Mouse (Mus musculus): ENCODE measurements around the gene Max.

Gene Max

DNA sequence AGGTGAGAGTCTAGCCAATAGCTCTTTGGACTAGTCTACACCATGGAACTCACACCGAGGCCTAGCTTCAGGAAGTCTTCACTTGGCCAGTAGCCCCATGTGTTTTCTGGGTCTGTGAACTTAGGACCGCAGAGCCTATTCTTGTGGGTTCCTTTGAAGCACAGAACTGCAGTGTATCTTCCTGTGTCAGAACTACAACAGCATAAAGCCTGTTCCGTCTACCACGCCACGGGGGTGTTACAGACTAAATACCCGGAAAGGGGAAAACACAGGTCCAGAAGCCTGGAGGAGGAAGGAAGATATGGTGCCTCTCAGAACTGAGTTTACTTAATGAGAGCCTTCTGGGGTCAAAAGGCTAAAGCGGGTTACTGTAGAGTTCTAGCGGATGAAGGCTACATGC is 38.9 kb downstream of the Max start:
- no peak for DNase-seq (ENCODE audit: extremely low spot score, low spot score)

- DNase-seq (ENCODE audit: extremely low spot score, low spot score), result no peak
Observed at GRCm38 (mm10) chr12:76920990-76921389, 41.0 kb downstream of the Max start.

GRCm38 (mm10) chr12:76920398-76920797 is 41.6 kb downstream of the Max start:
- no peak for DNase-seq (ENCODE audit: extremely low spot score, low spot score)

DNA sequence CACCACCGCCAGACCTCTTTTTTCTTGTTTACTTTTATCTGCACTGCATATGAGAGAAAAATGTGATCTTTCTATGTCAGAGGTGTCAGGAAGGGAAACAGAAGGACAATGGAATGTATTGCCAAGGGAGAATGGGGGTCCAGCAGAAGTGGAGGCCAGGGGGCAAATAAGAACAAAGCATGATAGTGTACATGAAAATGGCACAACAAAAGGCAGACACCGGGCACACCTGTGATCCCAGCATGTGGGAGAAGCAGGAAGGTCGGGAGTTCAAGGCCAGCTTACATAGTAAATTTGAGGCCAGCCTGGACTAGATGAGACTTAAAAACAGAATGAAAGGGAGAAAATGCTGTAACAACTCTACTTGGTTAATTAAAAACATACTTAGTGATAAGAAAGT is 43.1 kb downstream of the Max start:
- DNase-seq (ENCODE audit: extremely low spot score, low spot score), result no peak

DNA sequence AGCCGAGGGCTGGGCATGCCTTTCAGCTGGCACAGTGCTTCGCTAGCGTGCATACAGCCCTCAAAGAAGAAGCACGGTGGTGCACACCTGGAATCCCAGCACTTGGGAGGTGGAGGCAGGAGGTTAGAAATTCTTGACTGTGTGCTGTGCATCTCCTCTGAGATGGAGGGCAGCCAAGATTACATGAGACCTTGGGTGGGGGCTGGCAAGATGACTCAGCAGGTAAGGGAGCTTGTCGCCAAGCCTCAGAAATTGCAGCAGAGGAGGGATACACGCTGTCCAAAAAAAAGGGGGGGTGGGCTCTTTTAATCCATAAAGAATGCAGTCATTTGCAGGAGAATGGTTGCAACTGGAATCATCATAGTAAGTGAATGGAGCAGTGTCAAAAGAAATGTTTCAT is 43.9 kb downstream of the Max start:
- DNase-seq (ENCODE audit: extremely low spot score, low spot score), result no peak

GRCm38 (mm10) chr12:76916163-76916562 is 45.8 kb downstream of the Max start:
- DNase-seq (ENCODE audit: extremely low spot score, low spot score), result no peak

DNA sequence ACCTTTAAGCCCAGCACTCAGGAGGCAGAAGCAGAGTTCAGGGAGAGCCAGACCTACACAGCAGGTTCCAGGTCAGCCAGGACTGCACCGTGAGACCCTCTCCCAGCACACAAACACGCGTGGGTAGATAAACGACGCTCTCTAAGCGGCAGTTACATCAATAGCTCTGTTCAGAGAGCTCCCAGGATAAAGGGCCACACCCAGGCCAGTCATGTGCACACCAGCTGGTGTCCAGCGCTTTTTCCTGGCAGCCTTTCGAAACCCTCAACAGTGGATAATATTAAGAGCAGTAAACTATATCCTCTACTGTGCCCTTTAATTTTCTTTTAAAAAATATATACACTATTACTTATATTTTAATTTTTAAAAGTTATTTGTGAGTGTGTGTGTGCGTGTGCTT is 49.8 kb downstream of the Max start:
- no peak for DNase-seq (ENCODE audit: extremely low spot score, low spot score)

DNA sequence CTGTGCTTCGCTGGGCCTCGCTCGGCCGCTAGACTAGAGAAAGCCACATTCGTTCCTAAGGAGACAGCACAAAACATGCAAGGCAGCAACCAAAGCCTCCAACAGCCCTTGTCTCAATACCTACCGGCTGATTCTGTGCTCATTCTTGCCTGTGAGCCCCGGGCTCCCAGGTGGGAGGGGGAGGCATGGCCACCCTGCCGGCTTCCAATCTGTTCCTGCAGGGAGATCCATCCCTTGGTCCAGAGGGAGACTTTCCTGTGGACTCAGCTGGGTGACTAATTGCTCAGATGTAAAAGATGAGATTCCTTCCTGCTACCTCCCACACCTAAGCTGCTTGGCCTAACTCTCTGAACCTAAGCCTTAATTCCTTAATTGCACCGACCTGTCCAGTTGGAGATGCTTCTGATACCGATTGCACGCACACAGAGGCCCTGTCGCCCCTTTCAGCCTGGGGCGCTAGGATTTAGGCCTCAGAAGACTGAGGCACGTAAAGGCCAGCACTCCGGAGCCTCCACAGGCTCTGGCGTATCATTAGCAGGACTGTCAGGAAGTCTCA is 50.8 kb downstream of the Max start:
- DNase-seq (ENCODE audit: extremely low spot score, low spot score), result no peak

- no peak for DNase-seq (ENCODE audit: extremely low spot score, low spot score)
Observed at GRCm38 (mm10) chr12:76910258-76910940, 51.6 kb downstream of the Max start.

GRCm38 (mm10) chr12:76909218-76909617 is 52.8 kb downstream of the Max start:
- DNase-seq (ENCODE audit: extremely low spot score, low spot score), result no peak

DNA sequence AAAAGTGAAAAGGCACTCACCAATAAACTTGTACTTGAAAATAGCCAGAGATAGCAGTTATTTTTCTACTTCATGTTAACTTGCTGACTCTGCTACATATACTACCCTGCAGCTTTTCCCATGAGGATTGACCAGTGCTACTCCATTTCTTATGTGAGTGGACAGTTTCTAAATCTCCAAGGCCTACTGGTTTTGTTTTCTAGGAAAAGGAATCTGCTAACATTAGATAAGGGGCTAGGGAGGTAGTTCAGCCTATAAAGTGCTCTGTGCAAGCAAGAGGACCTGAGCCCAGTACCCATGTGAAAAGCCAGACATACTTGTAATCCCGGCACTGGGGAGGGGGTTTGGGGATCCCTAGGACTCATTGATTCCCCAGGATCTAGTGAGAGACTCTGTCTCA is 55.7 kb downstream of the Max start:
- no peak for DNase-seq (ENCODE audit: extremely low spot score, low spot score)

DNA sequence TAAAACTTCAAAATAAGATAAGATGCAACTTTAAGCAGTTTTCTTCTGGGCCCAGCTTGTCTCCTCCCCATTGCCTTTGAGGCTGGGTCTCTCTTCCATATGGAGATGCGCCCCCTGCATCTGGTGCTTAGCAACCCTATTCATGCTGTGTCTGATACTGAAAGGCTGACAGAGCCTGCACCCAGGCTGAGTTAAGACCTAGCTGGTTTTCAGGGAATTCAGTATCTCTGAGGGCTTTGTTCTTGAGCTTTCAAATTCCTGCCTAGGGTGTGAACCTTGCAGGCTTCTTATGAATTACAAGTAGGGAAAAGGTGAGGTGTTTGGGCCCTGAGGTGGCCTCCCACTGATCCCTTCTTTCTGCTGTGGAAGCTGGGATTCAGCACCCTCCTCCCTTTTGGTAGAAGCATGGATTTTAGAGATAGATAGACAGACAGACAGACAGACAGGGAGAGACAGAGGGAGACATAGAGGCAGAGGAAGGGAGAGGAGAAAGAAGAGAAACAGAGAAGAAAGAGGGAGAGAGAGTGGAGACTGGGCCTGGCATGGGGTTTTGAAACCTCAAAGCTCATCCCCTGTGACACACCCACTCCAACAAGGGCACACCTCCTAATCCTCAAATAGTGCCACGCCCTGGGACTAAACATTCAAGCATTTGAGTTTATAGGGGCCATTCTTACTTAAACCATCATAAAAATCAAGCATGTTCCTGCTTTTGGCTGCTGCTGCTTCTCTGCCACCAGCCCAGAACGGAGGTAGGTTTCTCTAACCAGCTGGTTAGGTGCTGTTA is 60.3 kb downstream of the Max start:
- no peak for DNase-seq (ENCODE audit: extremely low spot score, low spot score)

DNA sequence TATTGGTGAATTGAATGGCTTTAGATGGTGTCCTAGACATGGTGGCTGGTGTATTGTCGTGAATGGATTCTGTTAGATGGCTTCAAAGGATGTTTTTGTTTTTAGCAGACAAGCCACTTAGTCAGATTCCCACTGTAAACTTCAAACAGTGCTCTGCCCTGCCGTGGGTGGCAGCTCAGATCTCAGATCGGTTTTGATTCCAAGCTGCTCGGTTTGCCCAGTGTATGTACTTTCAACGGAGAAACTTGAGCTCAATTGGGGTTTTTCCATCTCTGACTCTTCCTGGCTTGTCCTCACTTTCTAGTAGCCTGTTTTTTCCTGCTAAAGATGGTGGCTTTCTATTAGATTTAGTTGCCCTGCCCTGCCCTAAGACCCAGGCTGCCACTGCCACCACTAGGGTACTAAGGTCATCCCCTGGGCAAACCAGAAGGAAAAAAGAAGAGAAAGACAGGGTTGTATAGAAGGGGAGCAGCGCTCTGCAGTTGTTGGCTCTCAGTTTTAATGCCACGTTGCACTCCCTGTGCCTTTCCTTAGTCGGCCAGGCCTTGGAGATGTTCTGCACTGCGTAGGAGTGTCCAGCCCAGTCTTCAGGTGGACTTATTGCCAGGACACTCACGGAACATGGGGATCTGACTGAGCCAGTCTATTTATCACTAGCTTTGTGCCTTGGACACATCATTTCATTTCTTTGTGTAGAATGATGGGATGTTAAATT is 62.6 kb downstream of the Max start:
- DNase-seq (ENCODE audit: extremely low spot score, low spot score), result no peak

DNA sequence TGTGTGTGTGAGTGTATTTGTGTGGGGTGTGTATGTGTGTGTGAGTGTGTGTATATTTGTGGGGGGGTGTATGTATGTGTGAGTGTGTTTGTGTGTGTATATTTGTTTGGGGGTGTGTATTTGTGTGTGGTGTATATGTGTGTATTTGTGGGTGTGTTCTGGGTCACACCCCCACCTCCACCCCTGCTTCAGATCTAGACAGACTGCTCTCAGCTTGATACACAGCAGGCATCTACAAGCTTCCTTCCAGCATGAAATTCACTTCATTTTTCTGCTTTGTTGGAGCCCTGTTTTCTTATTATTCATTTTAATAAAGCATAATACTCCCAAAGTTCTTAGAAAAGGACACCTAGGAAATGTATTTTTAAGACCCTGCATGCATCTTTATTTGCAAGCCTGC is 63.9 kb downstream of the Max start:
- no peak for DNase-seq (ENCODE audit: extremely low spot score, low spot score)

- DNase-seq (ENCODE audit: extremely low spot score, low spot score), result no peak
Observed at GRCm38 (mm10) chr12:76897006-76897405, 65.0 kb downstream of the Max start.

DNA sequence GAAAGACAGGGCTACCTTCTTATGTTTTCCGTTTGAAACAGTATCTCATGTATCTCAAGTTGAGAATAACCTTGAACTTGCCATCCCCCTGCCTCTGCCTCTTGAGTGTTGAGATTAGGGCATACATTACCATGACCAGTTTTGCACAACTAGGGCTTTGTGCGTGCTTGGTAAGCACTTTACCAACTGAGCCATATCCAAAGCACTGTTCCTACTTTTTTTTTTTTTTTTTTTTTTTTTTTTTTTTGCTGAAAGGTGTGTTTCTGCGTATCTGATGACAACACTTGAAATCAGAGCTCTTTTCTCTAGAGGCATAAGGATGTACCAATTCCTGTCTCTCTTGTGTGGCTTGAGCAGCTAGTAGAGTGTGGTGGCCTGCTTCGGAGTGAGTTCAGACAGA is 65.4 kb downstream of the Max start:
- no peak for DNase-seq (ENCODE audit: extremely low spot score, low spot score)

DNA sequence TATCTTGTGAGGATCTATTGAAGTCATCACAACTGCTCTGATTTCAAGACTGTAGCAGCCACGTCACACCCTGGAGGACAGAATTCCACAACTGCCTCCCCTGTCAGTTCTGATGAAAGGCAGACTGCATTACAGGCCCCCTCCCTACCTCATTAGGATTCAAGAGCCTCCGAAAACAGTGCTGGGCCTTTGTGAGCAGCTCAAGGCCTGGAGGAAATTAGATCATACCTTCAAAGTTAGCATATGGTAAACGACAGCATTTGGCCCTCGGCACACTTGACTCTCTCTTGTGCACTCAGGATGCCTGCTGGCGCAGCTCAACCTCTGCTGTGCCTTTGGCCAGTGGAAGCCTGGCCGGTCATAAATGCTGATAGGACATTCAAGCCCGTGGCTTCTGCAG is 66.2 kb downstream of the Max start:
- DNase-seq (ENCODE audit: extremely low spot score, low spot score), result no peak

DNA sequence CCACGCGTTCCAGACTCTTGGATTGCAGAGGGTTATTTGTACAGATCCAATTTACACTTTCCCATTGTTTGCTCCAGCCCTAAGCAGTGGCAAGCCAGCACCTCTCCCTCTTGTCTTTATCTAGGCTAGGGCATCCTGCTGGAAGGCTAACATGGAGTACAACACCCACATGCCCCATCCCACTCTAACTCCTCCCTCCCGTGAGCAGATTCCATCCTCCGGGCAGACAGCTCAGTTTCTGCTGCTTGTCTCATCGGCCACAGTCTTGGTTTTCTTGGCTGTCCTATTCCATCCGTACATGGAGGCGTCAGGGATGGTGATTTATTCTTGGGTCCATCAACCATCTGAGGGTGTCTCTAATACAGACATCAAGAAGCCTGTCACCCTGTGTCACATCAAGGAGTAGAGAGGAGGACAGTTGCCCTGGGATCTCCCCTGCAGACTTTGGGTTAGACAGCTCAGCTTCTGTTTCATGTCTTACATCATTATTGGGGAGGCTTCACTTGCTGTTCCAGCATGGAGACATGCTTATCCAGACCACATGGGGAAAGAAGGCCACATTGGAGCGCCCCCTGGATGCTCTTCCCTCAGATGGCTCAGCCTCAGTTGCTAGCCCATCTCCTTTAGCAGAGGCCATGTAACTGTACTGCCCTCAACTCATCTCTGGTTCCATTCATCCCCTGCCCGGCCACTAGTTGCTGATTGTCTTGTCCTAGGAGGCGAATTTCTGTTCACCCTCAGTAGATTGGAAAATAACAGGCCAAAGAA is 67.0 kb downstream of the Max start:
- DNase-seq (ENCODE audit: extremely low spot score, low spot score), result no peak

DNA sequence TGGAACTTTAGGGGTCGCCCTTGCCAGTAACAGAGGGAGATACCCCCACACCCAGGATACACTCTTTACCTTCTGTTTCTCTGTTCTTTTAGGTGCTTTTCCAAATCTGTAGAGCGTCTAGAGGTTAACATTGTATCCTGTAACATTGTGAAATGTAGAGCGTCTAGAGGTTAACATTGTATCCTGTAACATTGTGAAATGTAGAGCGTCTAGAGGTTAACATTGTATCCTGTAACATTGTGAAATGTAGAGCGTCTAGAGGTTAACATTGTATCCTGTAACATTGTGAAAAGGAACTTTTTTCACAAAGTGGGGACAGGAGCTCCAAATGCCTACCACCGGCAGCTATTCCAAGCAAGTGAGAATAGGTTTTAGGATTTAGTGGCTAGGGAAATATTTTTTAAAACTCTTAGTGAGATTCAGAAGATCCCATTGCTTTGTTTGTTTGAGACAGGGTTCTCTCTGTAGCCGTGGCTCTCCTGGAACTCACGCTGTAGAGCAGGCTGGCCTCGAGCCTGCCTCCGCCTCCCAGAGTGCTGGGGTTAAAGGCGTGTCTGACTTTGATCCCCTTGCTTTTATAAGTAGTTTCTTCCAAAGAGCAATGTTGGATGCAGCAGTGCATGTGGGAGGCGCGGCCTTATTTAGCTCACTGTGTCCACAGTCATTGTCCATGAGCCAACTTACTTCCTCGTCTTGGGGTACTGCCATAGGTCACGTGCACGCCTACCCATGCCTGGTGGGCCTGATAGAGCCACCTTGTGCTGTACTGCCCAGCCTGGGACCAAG is 68.9 kb downstream of the Max start:
- DNase-seq (ENCODE audit: extremely low spot score, low spot score), result no peak

- DNase-seq (ENCODE audit: extremely low spot score, low spot score), result no peak
Observed at GRCm38 (mm10) chr12:76891160-76891559, 70.8 kb downstream of the Max start.
